Mouse (Mus musculus): ENCODE measurements around the gene Csgalnact2.

Gene Csgalnact2

GRCm38 (mm10) chr6:118138731-118139709, at the start of gene Csgalnact2:
Csgalnact2 (minus strand) TSS chr6:118139140.
- DNase-seq = peak; percentile 92 to 93

- no peak for DNase-seq
Measured at GRCm38 (mm10) chr6:118188599-118188998, 49.7 kb upstream of the Csgalnact2 start.

- no peak for DNase-seq
Measured at GRCm38 (mm10) chr6:118187285-118187641, 48.3 kb upstream of the Csgalnact2 start.

- no peak for DNase-seq
Measured at GRCm38 (mm10) chr6:118186620-118187284, 47.8 kb upstream of the Csgalnact2 start.

- no peak for DNase-seq
Measured at GRCm38 (mm10) chr6:118184126-118184525, 45.2 kb upstream of the Csgalnact2 start.

- no peak for DNase-seq
Measured at GRCm38 (mm10) chr6:118180085-118180423, 41.1 kb upstream of the Csgalnact2 start.

GRCm38 (mm10) chr6:118179316-118180084, 40.6 kb upstream of the Csgalnact2 start:
- peak; percentile 76 to 83 for DNase-seq

GRCm38 (mm10) chr6:118173975-118174328, 35.0 kb upstream of the Csgalnact2 start:
- DNase-seq = no peak

GRCm38 (mm10) chr6:118173251-118173974, 34.5 kb upstream of the Csgalnact2 start:
- no peak for DNase-seq

- peak in 1 of 2 experiments; percentile 36 for DNase-seq
Measured at GRCm38 (mm10) chr6:118171386-118171785, 32.4 kb upstream of the Csgalnact2 start.

GRCm38 (mm10) chr6:118168106-118168505, 29.2 kb upstream of the Csgalnact2 start:
- no peak for DNase-seq

- no peak for DNase-seq
Measured at GRCm38 (mm10) chr6:118167013-118167412, 28.1 kb upstream of the Csgalnact2 start.

- DNase-seq = no peak
Measured at GRCm38 (mm10) chr6:118165516-118165915, 26.6 kb upstream of the Csgalnact2 start.

GRCm38 (mm10) chr6:118164691-118165090, 25.8 kb upstream of the Csgalnact2 start:
- no peak for DNase-seq

GRCm38 (mm10) chr6:118163086-118163485, 24.1 kb upstream of the Csgalnact2 start:
- no peak for DNase-seq

GRCm38 (mm10) chr6:118162457-118163082, 23.6 kb upstream of the Csgalnact2 start:
- peak; percentile 50 to 64 for DNase-seq

- no peak for DNase-seq
Measured at GRCm38 (mm10) chr6:118153091-118153490, 14.2 kb upstream of the Csgalnact2 start.

GRCm38 (mm10) chr6:118150988-118151387, 12.0 kb upstream of the Csgalnact2 start:
- DNase-seq = no peak

GRCm38 (mm10) chr6:118150538-118150937, 11.6 kb upstream of the Csgalnact2 start:
- DNase-seq = no peak

GRCm38 (mm10) chr6:118150128-118150527, 11.2 kb upstream of the Csgalnact2 start:
- no peak for DNase-seq

- DNase-seq = no peak
Measured at GRCm38 (mm10) chr6:118140961-118141360, 2.0 kb upstream of the Csgalnact2 start.

GRCm38 (mm10) chr6:118137148-118137547, 1.8 kb downstream of the Csgalnact2 start:
- DNase-seq = no peak
